Mouse (Mus musculus) adrenal gland, adult 2 months (tissue): ENCODE measurements at regions not wholly inside any gene's neighbourhood (a gene's known extent, or its start where the extent isn't known, plus 50 kb on each side); places are given as distances from the start of the nearest gene placed in this dataset.

Experiments
- DNase-seq: peaks from one replicate; pipeline ENCODE4 v3.0.0; 2021

GRCm38 (mm10) chr6:89006997-89007396 lies 104.9 kb downstream of the Tpra1 start:
- no peak for DNase-seq

DNA sequence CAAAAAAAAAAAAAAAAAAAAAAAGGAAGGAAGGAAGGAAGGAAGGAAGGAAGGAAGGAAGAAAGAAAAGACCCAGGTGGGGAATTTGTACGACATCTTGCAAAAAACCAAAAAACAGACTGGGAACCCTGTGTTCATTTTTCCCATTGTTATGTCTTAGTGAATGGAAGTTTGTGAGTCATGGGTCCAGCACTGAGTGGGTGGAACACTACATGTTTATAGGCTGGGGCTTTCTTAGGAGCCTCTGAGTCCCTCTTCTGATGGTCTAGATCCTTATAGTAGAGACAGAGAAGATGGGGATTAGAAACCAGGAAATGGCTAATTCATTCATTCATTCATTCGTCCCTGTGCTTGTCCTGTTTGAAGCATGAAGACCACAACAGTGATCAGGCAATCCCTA lies 105.5 kb downstream of the Tpra1 start:
- no peak for DNase-seq

DNA sequence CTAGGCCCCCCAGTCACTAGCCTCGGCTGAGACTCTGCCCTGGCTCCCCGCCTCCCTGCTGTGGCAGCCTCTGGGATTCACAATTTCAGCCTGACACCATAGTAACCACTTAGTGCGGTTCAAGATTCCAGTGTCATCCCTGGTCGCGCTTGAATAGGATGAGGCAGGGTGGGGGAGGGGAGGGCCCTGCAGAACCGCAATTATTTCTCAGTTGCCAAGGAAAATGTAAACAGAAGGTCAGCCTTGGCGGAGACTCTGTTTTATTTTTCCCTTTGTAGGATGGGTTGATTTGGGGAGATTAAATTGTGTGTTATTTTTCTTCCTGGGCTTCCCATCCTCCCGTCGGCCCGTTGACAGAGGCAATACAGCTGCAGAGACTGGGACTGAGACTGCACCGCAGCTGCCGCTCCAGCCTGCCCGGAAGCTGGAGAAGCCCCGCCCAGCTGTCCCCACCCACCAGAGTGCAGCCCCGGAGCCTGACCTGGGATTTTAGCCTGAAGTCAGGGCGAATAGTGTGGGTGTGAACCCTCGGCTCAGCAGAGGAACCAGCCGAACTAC lies 106.6 kb downstream of the Tpra1 start:
- DNase-seq, result peak; percentile 57

DNA sequence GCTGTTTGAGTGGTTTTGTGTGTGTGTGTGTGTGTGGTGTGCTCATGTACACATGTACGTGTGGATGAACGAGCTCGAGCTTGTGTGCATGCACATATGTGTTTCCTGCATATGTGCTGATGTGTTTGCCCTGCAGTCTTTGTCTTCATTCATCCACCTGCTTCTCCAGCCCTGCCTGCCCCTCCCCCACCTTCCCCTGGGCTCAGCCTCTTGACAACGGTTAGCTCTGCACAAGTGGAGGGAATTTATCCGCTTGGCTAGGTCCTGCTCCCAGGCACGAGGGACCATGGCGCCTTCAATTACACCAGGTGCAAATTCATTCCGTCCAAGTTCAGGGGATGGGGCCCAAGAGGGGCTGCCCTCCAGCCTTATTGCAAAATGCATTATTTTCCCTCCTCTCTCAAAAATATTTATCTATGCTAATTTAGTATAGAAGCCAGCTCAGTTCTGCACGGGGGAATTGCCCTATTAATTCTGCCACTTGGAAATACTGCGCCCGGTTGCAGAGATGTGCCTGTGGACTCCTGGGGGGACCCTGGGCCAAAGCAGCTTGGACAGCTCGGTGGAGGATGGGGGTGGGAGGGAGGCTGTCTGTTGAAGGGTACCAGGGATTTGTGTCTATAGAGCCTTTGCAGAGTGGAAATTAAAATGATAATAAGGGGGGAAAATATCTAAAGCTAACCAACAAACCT lies 111.1 kb downstream of the Tpra1 start:
- no peak for DNase-seq

- no peak for DNase-seq
Observed at GRCm38 (mm10) chr6:89013690-89014061, 111.6 kb downstream of the Tpra1 start.

DNA sequence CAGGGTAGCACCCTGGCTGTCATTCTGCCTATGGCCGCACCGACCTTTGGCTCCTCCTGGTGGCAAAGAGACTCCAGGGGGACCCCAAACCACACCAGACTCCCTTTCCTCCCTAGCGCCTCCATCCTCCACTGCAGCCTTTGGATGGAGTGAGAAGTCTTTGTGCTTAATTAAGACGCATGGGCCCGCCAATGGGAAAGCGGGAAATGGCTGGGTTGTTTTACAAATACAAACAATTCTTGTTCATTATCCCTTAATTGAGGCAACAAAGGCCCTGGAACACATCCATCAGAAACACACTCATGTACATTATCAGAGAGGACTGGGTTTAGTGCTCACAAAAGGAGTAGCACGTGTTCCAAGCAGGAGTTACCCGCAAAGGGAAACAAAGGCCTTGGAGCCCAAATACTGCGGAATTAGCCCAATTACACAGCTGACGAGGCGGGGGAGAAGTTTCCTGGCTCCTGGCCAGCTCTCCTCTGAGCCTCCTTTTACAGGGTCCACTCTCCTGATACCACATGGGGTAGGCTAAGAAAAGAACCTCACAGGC lies 122.1 kb downstream of the Tpra1 start:
- DNase-seq, result no peak

- peak; percentile 71 for DNase-seq
Observed at GRCm38 (mm10) chr6:89033433-89034298, 131.6 kb downstream of the Tpra1 start.

DNA sequence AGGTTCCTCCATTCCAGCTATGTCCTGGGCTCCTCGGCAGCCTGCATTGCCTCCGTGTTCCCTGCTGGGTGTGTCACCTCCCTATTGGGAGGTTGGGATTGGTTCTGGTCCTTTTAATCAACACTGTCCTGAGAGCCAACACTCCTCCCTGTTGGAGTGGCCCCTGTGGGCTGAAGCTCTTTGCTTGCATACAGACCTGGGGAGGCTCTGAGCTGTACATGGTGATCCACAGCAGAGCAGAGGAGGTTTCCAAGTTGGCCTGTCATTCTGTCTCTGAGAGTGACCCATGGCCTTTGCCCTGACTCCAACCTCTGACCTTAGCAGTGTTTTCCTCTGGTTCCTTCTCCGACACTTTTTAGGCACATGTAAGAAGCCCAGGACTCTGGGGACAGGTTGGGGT lies 132.4 kb downstream of the Tpra1 start:
- no peak for DNase-seq

- no peak for DNase-seq
Observed at GRCm38 (mm10) chr6:89035061-89035835, 133.2 kb downstream of the Tpra1 start.

GRCm38 (mm10) chr6:89035836-89036156 lies 133.7 kb downstream of the Tpra1 start:
- no peak for DNase-seq

- DNase-seq, result no peak
Observed at GRCm38 (mm10) chr6:89037392-89037791, 135.3 kb downstream of the Tpra1 start.

- no peak for DNase-seq
Observed at GRCm38 (mm10) chr6:89037901-89038300, 135.8 kb downstream of the Tpra1 start.

DNA sequence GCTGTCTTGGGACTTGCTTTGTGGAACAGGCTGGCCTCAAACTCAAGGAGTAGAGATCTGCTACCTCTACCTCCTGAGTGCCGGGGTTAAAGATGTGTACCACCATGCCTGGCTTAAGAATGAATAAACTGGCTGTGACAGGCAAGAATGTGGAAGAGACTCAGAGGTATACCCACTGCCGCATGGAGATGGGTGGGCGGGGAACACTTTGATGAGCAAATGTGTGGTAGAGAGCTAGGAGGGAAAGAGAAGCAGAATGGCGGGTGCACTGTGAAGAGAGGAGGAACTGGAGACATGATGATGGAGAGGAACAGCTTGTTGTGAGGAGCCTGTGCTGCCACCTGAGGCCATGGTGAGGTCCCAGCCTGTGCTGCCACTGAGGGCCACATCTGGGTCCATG lies 138.9 kb downstream of the Tpra1 start:
- DNase-seq, result no peak

- DNase-seq, result no peak
Observed at GRCm38 (mm10) chr6:89042478-89043239, 140.6 kb downstream of the Tpra1 start.

DNA sequence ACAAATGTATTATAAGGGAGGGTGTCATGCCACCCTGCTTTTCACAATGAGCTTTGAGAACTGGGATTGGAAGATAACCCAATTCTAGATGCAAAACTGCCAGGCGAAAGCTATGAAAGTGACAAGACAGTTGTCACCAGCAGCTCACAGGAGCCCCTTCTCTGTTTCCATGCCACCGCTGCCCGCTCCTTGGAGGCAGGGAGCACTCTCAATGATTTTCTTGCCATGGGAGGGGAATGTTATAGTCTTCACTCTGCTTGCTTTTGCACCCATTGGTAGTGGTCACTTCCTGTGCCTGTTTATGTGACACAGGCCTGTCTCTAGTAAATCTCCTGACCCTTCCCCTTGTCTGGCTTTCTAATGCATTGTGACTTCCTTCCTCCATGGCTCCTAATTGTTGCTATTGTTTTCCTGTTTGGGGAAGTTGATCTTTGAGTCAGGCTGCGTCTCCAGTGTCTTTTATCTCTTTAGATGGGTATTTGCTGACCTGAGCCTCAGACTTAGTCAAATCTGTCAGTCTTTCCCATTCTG lies 143.4 kb downstream of the Tpra1 start:
- no peak for DNase-seq

GRCm38 (mm10) chr6:89046476-89046875 lies 144.4 kb downstream of the Tpra1 start:
- DNase-seq, result no peak

- DNase-seq, result no peak
Observed at GRCm38 (mm10) chr6:89047629-89048332, 145.7 kb downstream of the Tpra1 start.

DNA sequence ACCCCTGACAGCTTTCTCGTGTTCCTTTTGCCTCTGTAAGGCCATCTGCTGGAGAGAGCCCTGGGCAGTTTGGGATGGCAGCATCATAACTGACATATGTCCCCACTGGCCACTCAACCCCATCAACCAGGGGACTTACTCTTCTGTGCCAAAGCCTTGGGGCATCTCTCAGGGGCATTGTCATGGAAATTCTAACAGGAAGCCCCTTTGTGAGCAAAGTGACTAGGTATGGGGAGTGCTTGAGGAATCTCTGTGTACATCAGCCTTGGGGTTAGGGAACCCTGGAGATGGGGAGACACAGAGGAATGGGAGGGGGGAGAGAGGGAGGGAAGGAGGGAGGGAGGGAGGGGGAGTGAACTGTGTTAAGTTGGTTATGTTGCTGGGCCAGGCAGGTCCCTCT lies 147.2 kb downstream of the Tpra1 start:
- DNase-seq, result no peak

DNA sequence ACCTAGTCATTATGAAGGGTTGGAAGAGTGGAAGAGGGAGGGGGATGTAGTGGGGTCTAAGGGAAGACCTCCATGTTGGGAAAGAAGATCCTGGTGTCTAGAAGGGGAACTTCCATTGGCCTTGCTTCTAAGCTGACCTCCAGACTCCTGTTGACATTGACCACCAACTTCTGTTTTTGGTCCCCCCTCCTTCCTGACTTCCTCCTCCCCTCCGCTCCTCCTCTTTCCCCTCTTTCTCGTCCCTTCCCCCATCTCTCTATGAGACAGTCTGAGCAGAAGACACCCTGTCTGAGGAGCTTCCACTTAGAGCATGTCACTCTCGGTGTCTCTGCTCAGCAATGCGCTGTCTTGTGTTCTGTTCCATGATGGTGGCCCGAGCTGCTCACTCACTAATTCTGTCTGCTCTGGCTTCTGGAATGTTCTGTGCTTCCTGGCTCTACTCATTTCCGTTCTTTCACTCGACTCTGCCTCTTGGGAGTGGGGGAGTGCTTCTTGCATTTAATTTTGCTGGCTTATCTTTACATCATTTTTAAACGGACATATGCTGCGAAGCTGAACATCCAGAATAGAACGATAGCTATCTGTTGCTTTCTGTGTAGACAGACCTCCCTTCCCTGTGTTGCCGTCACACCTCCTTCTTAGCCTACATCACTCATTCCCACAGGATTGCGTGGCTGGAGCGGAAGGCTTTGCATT lies 148.7 kb downstream of the Tpra1 start:
- DNase-seq, result no peak
